Mouse (Mus musculus): Measurements from ENCODE around the gene St3gal6. TPM values are rescaled to one million over a fixed set of nuclear protein-coding genes. Genes with fewer than 3 reads are reported as not detected.
"Not testable (repeated sequence)": the region's sequence is repeated elsewhere in the genome, so short reads cannot be mapped to it uniquely, and the experiment has no call there.

Gene St3gal6
- total and polyA plus RNA-seq, 3 experiments = 104 to 327 (median 166) TPM

DNA sequence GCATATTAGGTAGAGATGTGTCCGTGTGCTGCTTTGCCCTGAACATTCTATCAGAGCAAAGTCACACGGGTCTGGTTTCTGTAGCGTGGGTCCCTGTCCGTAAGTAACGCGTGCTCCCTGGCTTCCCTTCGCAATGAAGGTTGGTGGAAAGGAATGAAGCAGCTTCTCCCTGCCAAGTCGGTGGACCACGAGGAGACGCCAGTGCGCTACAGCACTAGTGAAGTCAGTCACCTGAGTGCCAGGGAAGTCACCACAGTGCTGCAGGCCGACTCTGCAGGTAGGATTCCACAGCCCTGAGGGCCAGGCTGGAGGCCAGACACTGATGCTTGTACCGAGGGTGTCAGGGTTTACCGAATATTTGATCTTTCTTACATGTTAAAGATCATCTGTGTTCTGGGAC, 60.0 kb downstream of the St3gal6 start:
- Histone ChIP-seq H3K4me3 (ENCODE audit: low read depth, low read length) (no peak overlapping the region), H3K36me3 (replicated peaks) (peaks cover 83% of the 10 kb centered on the region), H3K9me3 (replicated peaks) (0 out of 2 replicates have a peak, but pooled peaks cover 4% of the 10 kb centered on the region), H3K27me3 (ENCODE audit: insufficient read depth, low read length) (no peaks in the 10 kb centered on the region), H3K4me1 (ENCODE audit: insufficient read depth, low read depth, low read length) (peaks cover 72% of the 10 kb centered on the region)
- TF ChIP-seq CTCF (IDR thresholded peaks at IDR 0.05; ENCODE audit: low read depth, low read length) (no peak), POLR2AphosphoS5 (IDR thresholded peaks at IDR 0.05; ENCODE audit: insufficient replicate concordance, low read depth, low read length) (0 out of 2 replicates have a peak, but pooled peaks have one; percentile 63)
- no peak for ATAC-seq (ENCODE audit: extremely low read depth, insufficient number of reproducible peaks, low FRiP score, poor library complexity, severe bottlenecking)
- no peak for DNase-seq (ENCODE audit: low spot score)

DNA sequence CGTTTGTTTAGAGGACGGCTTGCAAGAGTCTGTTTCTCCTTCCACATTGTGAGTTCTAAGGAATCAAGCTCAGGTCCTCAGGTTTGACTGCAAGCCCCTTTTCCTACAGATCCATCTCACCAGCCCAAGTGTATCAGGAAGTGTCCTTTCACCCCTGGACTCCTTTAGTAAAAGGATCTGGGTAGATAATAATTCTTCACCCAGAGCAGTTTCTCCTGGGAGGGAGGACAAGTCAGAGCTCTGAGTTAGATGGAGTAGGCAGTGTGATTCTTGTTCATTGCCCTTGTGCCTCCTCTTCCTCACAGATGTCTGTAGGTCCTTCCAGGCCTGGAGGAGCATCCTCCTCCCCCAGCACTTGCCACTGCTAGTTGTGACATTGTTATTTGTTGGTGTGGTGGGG, 61.5 kb downstream of the St3gal6 start:
- peaks cover 79% of the 10 kb centered on the region for H3K4me1 ChIP-seq (ENCODE audit: insufficient read depth, low read depth, low read length)
- no peak for ATAC-seq (ENCODE audit: extremely low read depth, insufficient number of reproducible peaks, low FRiP score, poor library complexity, severe bottlenecking)
- no peak for TF ChIP-seq CTCF (IDR thresholded peaks at IDR 0.05; ENCODE audit: low read depth, low read length)
- TF ChIP-seq TAL1 (conservative IDR thresholded peaks at IDR 0.05; ENCODE audit: low read depth, low read length) = no peak
- no peak for TF ChIP-seq POLR2AphosphoS5 (IDR thresholded peaks at IDR 0.05; ENCODE audit: insufficient replicate concordance, low read depth, low read length)
- TF ChIP-seq GATA2 (IDR thresholded peaks at IDR 0.05; ENCODE audit: borderline replicate concordance, low read depth, low read length) = no peak
- no peak for TF ChIP-seq GATA1 (IDR thresholded peaks at IDR 0.05; ENCODE audit: borderline replicate concordance, low read length)
- H3K9me3 ChIP-seq (replicated peaks) = 0 out of 2 replicates have a peak, but pooled peaks cover 4% of the 10 kb centered on the region
- H3K4me3 ChIP-seq (ENCODE audit: low read depth, low read length) = no peak overlapping the region
- H3K27me3 ChIP-seq (ENCODE audit: insufficient read depth, low read length) = no peaks in the 10 kb centered on the region
- peaks cover 81% of the 10 kb centered on the region for H3K36me3 ChIP-seq (replicated peaks)
- no peak for DNase-seq (ENCODE audit: low spot score)

DNA sequence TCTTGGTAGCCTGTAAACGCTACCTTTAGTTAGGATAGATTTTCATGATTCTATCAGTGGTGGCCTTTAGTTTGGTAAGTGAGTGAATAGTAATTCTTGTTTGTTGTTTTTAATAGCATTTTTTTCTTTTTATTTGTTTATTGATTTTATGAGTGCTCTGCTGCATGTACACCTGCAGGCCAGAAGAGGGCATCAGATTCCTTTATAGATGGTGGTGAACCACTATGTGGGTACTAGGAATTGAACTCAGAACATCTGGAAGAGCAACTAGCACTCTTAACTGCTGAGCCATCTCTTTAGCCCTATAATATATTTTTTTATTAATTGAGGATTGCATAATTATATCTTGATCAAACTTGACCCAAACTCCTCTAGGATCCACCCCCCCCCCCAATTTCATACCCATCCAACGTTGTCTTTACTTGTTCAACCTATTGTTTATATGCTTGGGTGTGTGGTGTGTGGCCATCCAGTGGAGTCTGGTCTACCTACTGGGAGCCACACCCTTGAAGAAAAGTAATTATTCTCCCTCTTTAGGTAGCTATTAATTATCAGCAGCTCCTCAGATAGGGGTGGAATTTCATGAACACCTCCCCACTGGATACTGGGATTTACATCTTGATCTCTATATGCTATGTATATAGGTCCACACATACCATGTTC, 62.1 kb downstream of the St3gal6 start:
- Histone ChIP-seq H3K36me3 (replicated peaks) (peaks cover 81% of the 10 kb centered on the region), H3K27me3 (ENCODE audit: insufficient read depth, low read length) (no peaks in the 10 kb centered on the region), H3K4me1 (ENCODE audit: insufficient read depth, low read depth, low read length) (peaks cover 82% of the 10 kb centered on the region), H3K9me3 (replicated peaks) (0 out of 2 replicates have a peak, but pooled peaks cover 4% of the 10 kb centered on the region), H3K4me3 (ENCODE audit: low read depth, low read length) (no peak overlapping the region)
- TF ChIP-seq GATA1 (IDR thresholded peaks at IDR 0.05; ENCODE audit: borderline replicate concordance, low read length) = no peak
- TF ChIP-seq TAL1 (conservative IDR thresholded peaks at IDR 0.05; ENCODE audit: low read depth, low read length) = no peak
- no peak for TF ChIP-seq GATA2 (IDR thresholded peaks at IDR 0.05; ENCODE audit: borderline replicate concordance, low read depth, low read length)
- TF ChIP-seq CTCF (IDR thresholded peaks at IDR 0.05; ENCODE audit: low read depth, low read length) = no peak
- no peak for TF ChIP-seq POLR2AphosphoS5 (IDR thresholded peaks at IDR 0.05; ENCODE audit: insufficient replicate concordance, low read depth, low read length)
- ATAC-seq (ENCODE audit: extremely low read depth, insufficient number of reproducible peaks, low FRiP score, poor library complexity, severe bottlenecking) (no peak), DNase-seq (ENCODE audit: low spot score) (no peak)

DNA sequence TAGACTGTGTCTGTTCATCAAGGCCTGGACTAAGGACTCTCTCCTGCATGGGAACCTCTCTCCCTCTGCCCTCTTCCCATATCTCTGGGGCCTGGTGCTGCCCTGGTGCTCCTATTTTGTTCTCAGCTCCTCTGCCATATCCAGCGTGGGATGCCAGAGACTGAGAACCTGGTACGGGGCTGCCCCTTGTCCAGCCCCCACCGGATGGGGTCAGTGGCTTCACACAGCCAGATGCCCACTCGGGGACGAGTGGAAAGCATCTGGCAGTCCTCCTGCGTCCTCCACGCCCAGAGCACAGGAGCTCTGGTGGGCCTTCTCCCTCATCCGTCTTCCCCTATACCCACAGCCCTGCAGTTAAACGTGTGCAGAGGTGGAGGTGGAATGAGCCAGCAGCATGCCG, 63.7 kb downstream of the St3gal6 start:
- Histone ChIP-seq H3K4me3 (ENCODE audit: low read depth, low read length) (no peak overlapping the region; the same call in 1 of the 2 replicates), H3K27me3 (ENCODE audit: insufficient read depth, low read length) (no peaks in the 10 kb centered on the region), H3K4me1 (ENCODE audit: insufficient read depth, low read depth, low read length) (peaks cover 80% of the 10 kb centered on the region), H3K9me3 (replicated peaks) (0 out of 2 replicates have a peak, but pooled peaks cover 4% of the 10 kb centered on the region), H3K36me3 (replicated peaks) (peaks cover 67% of the 10 kb centered on the region)
- ATAC-seq (ENCODE audit: extremely low read depth, insufficient number of reproducible peaks, low FRiP score, poor library complexity, severe bottlenecking) = no peak
- DNase-seq (ENCODE audit: low spot score) = no peak
- TF ChIP-seq CTCF (IDR thresholded peaks at IDR 0.05; ENCODE audit: low read depth, low read length) (no peak), POLR2AphosphoS5 (IDR thresholded peaks at IDR 0.05; ENCODE audit: insufficient replicate concordance, low read depth, low read length) (no peak; the same call in 1 of the 2 replicates), GATA1 (IDR thresholded peaks at IDR 0.05; ENCODE audit: borderline replicate concordance, low read length) (no peak), TAL1 (conservative IDR thresholded peaks at IDR 0.05; ENCODE audit: low read depth, low read length) (no peak), GATA2 (IDR thresholded peaks at IDR 0.05; ENCODE audit: borderline replicate concordance, low read depth, low read length) (no peak)

DNA sequence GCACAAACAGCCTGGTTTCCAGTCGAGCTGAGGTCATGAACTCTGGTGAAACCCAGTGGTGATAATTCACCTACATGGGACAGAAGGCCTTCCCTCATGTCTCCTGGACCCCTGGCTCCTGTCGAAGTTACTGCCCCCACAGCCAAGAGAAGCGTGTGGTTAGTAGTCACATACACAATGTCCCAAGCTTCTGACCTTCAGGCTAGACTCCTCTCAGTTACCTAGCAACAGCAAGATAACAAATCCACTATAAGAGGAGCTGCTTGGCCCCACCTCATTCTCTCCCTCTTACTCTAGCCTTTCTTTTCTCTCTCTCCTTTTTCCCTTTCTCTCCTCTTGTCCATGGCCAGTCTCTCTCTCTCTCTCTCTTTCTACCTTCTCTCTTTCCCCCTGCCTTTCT, 64.1 kb downstream of the St3gal6 start:
- H3K4me1 ChIP-seq (ENCODE audit: insufficient read depth, low read depth, low read length) = peaks cover 80% of the 10 kb centered on the region
- H3K4me3 ChIP-seq (ENCODE audit: low read depth, low read length); H3K27me3 ChIP-seq (ENCODE audit: insufficient read depth, low read length); H3K9me3 ChIP-seq (replicated peaks); ATAC-seq (ENCODE audit: extremely low read depth, insufficient number of reproducible peaks, low FRiP score, poor library complexity, severe bottlenecking); DNase-seq (ENCODE audit: low spot score): not testable (repeated sequence)
- peaks cover 62% of the 10 kb centered on the region for H3K36me3 ChIP-seq (replicated peaks)

DNA sequence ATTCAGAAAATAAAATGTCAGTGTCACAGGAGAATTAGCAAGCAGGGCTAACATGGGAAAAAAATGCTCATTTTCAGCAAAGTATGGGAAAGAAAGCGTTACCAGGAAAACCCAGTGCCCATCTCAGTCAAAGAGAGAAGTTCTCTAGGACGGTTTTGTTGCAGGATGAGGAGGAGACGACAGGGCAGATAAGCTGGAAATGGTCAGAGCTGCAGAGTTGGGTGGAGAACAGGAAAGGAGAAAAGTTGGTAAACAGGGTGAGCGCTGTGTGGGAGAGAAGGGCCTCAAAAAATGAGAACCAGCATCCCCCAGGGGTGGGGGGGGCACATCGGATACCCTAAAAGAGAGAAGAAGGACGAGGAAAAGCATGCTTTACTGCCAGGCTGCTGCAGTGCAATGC, 67.1 kb downstream of the St3gal6 start:
- Histone ChIP-seq H3K4me3 (ENCODE audit: low read depth, low read length) (no peak overlapping the region; the same call in 1 of the 2 replicates), H3K27me3 (ENCODE audit: insufficient read depth, low read length) (no peaks in the 10 kb centered on the region), H3K4me1 (ENCODE audit: insufficient read depth, low read depth, low read length) (peaks cover 80% of the 10 kb centered on the region), H3K36me3 (replicated peaks) (peaks cover 49% of the 10 kb centered on the region), H3K9me3 (replicated peaks) (0 out of 2 replicates have a peak, but pooled peaks cover 4% of the 10 kb centered on the region)
- ATAC-seq (ENCODE audit: extremely low read depth, insufficient number of reproducible peaks, low FRiP score, poor library complexity, severe bottlenecking) (no peak), DNase-seq (ENCODE audit: low spot score) (no peak)
- TF ChIP-seq GATA1 (IDR thresholded peaks at IDR 0.05; ENCODE audit: borderline replicate concordance, low read length) (no peak), CTCF (IDR thresholded peaks at IDR 0.05; ENCODE audit: low read depth, low read length) (no peak), GATA2 (IDR thresholded peaks at IDR 0.05; ENCODE audit: borderline replicate concordance, low read depth, low read length) (no peak), POLR2AphosphoS5 (IDR thresholded peaks at IDR 0.05; ENCODE audit: insufficient replicate concordance, low read depth, low read length) (no peak), TAL1 (conservative IDR thresholded peaks at IDR 0.05; ENCODE audit: low read depth, low read length) (no peak)
